Comparison of ENCODE assay signal across 8 mouse cellular contexts in genomic region chr8:125465156-125465821, GRCm38 (mm10).
DNase-seq lines count a peak whose midpoint lies in the region; ATAC-seq and TF ChIP-seq lines count a peak whose summit lies in the region.
"Had no signal": no experiment of that assay in that cellular context is flagged by ENCODE, and none has a peak within 500 bp of the region (broad histone marks: within the 10 kb centered on the region; RNA-seq: fewer than 3 reads in every experiment).

No protein-coding gene starts in this region.

- 11% methylated on average over 6 of the region's 6 CpGs for WGBS in hindbrain, postnatal 0 days
- WGBS in midbrain, embryonic 14.5 days: 14% methylated on average over 6 of the region's 6 CpGs

- CTCF ChIA-PET in Patski (lab: Charles Lee): interaction anchor here (1.0 to 1.4 kb wide), 2 partner anchors 14 to 124 kb away, joined by 3 read pairs; no protein-coding TSS in a partner anchor

- peak; percentile 88 for ATAC-seq in Patski
- peak; percentile 45; the same call in 1 of the 2 replicates for ATAC-seq in hindbrain, postnatal 0 days
- no peak for ATAC-seq in midbrain, embryonic 14.5 days (ENCODE audit: low FRiP score, low TSS enrichment)

- peaks cover 10% of the 10 kb centered on the region for H3K4me1 ChIP-seq in hindbrain, postnatal 0 days (ENCODE audit: insufficient read depth, low read length)
- peaks cover 17% of the 10 kb centered on the region for H3K4me1 ChIP-seq in midbrain, embryonic 14.5 days (ENCODE audit: control insufficient read depth, insufficient read depth, low read length)

- TF ChIP-seq CTCF in Patski (IDR thresholded peaks at IDR 0.05): no peak
- no peak for TF ChIP-seq CTCF in hindbrain, postnatal 0 days (IDR thresholded peaks at IDR 0.05; ENCODE audit: low read depth)

- DNase-seq in Patski (ENCODE audit: low read depth, low spot score): peak; percentile 100
- DNase-seq in embryo, embryonic 11.5 days (ENCODE audit: low read depth, low spot score): peak; percentile 34
- peak; percentile 70 for DNase-seq in hindbrain, postnatal 0 days (ENCODE audit: low spot score)
- DNase-seq in midbrain, embryonic 14.5 days: peak; percentile 77
- no peak for DNase-seq in spleen, adult 18-20 months
- DNase-seq in lung, postnatal 36 days: no peak
- DNase-seq in frontal cortex, postnatal 10 days (ENCODE audit: low spot score in 2 of 2): no peak

- no peak overlapping the region for H3K4me2 ChIP-seq in hindbrain, postnatal 0 days (ENCODE audit: low read depth, low read length)
- no peak overlapping the region for H3K4me2 ChIP-seq in midbrain, embryonic 14.5 days (ENCODE audit: low read length)

- no peaks in the 10 kb centered on the region for H3K9me3 ChIP-seq in hindbrain, postnatal 0 days (ENCODE audit: low read length)
- no peaks in the 10 kb centered on the region for H3K9me3 ChIP-seq in midbrain, embryonic 14.5 days (ENCODE audit: control insufficient read depth, low read length)
- H3K9me3 ChIP-seq: megakaryocyte, embryonic 14.5 days had no signal

- H3K27ac ChIP-seq in hindbrain, postnatal 0 days: no peak overlapping the region
- no peak overlapping the region for H3K27ac ChIP-seq in midbrain, embryonic 14.5 days (replicated peaks; ENCODE audit: low read depth, low read length)

- no peaks in the 10 kb centered on the region for H3K27me3 ChIP-seq in Patski
- H3K27me3 ChIP-seq in hindbrain, postnatal 0 days (ENCODE audit: insufficient read depth, low read length): no peaks in the 10 kb centered on the region
- no peaks in the 10 kb centered on the region for H3K27me3 ChIP-seq in midbrain, embryonic 14.5 days (ENCODE audit: control insufficient read depth, insufficient read depth, low read length)

- H3K9ac ChIP-seq in hindbrain, postnatal 0 days (replicated peaks; ENCODE audit: low read length): no peak overlapping the region
- no peak overlapping the region for H3K9ac ChIP-seq in midbrain, embryonic 14.5 days (replicated peaks; ENCODE audit: low read length)

- in situ Hi-C loops in Patski (cut with MboI; ENCODE audit: low pct_unique_long_range_greater_than_20kb): loop anchor here (5.0 kb wide), 1 partner anchor 102 kb away; the partner anchor contains the start of gene Sipa1l2

- no peak overlapping the region for H3K4me3 ChIP-seq in hindbrain, postnatal 0 days (ENCODE audit: low read length)
- H3K4me3 ChIP-seq in midbrain, embryonic 14.5 days (replicated peaks; ENCODE audit: low read depth, low read length): no peak overlapping the region
- H3K4me3 ChIP-seq: megakaryocyte, embryonic 14.5 days had no signal

- H3K36me3 ChIP-seq in hindbrain, postnatal 0 days (ENCODE audit: insufficient read depth, low read length): peaks cover 24% of the 10 kb centered on the region; the same call in 1 of the 2 replicates
- peaks cover 41% of the 10 kb centered on the region for H3K36me3 ChIP-seq in midbrain, embryonic 14.5 days (ENCODE audit: control insufficient read depth, insufficient read depth, low read length)

- POLR2A ChIA-PET in Patski (lab: Charles Lee): no interaction called here

Comparison
In these comparisons a context has a peak if more than half of its experiments do, and no peak if none do; other contexts are left out.
1. DNase-seq: peak in Patski (single experiment), embryo, embryonic 11.5 days (single experiment), hindbrain, postnatal 0 days (single experiment) and midbrain, embryonic 14.5 days (single experiment); none in spleen, adult 18-20 months (0 of 2), lung, postnatal 36 days (single experiment) and frontal cortex, postnatal 10 days (0 of 2).